Mouse (Mus musculus) central nervous system, embryonic 14 days (tissue): ENCODE results near the gene Mfng. TPM values are rescaled to one million over a fixed set of nuclear protein-coding genes. Genes with fewer than 3 reads are reported as not detected.

ENCODE experiments used
- polyA plus RNA-seq: library from polyadenylated mRNA; depleted of rRNA; stranded (reverse); fragments of >200 nt; gene quantifications from 2 replicates; pipeline ENCODE4 v1.2.3, GENCODE M21; 2012; rRNA removed

The Mfng gene
- 41.0 and 71.7 TPM in 2 replicates for polyA plus RNA-seq

DNA sequence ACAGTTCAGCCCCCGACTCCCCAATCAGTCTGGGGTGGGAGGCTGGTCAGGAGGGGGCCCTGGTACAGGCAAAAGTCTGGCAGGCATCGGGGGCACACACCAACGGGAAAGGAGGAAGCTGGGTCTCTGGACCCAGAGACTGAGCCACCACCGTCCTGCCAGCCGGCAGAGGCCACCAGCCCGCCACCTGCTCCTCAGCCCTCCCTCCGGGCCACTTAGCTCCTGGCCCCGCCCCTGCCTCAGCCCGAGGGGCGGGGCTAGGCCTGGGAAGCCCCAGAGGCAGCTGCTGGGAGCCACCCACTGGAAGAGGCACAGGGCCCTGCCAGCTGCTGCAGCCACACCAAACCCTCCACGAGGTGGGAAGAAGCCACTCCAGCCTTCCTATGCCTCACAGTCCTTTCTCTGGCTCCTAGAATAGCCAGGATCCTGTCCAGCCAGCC is at the start of gene Mfng:
Mfng (minus strand) TSS at position 186 of the 440 bp plus-strand sequence.

DNA sequence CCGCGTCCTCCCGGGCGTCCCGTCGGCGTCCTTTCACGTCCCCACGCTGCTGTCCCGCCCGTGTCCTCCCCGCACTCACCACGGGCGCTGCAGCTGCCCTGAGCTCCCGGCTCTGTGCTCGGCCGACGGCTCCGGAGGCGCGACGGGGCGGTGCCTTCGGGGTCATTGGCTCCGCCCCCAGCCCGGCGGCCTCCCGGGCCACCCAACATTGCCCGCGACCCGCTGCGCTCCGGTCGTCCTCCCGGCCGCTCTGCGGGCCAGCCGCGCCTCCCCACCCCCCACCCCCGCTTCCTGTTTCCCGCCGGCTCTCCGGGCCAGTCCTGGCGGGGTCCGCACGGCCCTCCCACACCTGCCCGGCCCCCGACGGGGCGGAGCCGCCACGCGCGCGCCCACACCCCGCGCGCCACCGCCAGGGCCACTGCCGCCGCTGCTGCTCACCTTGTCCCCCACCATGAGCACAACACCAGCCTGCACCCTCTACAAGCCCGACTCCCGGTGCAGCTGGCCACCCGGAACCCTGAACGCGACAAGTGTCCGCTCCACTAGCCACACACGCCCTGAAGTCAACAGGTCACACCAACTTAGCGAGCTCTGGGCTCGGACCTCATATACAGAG is 29.6 kb upstream of the Mfng start, which contains the start of gene Card10:
Card10 (minus strand) TSS at position 267 of the 616 bp plus-strand sequence.

DNA sequence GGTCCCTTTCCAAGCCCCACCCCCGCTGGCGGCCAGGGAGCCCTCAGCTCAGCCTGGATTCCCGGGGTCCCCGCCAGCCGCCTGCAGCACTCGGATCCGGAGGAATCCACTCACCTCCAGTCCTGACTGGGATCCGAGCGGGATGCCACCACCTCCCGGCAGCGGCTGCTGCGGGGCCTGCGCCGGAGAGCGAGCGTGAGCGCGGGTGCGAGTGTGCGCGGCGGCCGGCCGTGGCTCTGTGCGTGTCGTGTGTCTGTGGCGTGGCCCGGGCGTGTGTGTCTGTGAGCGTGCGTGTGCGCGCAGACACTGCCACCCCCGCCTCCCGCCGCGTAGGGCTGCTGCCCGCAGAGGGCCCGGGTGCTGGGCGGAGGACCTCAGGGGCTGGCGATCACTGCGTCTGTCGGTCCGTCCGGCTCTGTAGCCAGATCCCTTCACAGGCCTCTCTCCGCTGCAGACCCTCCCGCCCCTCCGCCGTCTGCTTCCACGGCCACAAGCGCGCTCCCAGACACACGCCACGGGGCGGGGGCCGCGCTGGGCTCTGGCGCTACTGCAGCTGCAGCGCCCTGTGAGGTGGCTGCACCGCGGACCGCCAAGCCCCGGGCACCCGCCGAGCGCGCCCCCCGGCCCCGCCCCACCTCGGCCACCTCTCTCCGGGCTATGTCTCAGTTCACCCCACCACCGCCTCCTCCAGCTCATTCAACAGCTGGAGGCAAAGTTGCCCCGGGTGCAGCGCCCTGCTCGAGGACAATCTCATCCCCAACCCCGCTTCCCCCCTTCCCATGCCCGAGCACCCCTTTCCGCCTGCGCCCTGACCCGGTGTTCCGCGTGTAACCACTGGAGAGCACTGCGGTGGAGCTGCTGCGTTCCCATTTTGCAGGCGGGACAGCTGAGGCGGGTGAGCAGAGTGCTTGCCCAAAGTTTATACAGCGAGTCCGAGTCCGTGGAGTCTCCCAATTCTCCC is 54.7 kb downstream of the Mfng start, which contains the start of gene Elfn2:
Elfn2 (minus strand) TSS at position 482 of the 961 bp plus-strand sequence.

Other genes with a start within 250 kb of the Mfng start
- 13.6 and 27.7 TPM in 2 replicates for gene C1qtnf6, start 242.1 kb downstream of the Mfng start, polyA plus RNA-seq
- 1.4 and 3.2 TPM in 2 replicates for gene Sstr3, start 228.8 kb downstream of the Mfng start, polyA plus RNA-seq
- gene Rac2, start 200.7 kb downstream of the Mfng start, polyA plus RNA-seq: 11.1 and 11.7 TPM in 2 replicates
- gene Cyth4, start 176.4 kb downstream of the Mfng start, polyA plus RNA-seq: 6.1 and 6.3 TPM in 2 replicates
- 12.1 and 12.6 TPM in 2 replicates for gene Elfn2, start 54.7 kb downstream of the Mfng start, polyA plus RNA-seq
- 3.8 and 5.4 TPM in 2 replicates for gene Card10, start 29.6 kb upstream of the Mfng start, polyA plus RNA-seq
- gene Cdc42ep1, start 69.1 kb upstream of the Mfng start, polyA plus RNA-seq: 9.1 and 13.2 TPM in 2 replicates
- gene Lgals2, start 82.1 kb upstream of the Mfng start, polyA plus RNA-seq: 0.10 and 0.29 TPM in 2 replicates
- 65.7 and 68.2 TPM in 2 replicates for gene Gga1, start 103.7 kb upstream of the Mfng start, polyA plus RNA-seq
- gene Gm49510, start 126.2 kb upstream of the Mfng start, polyA plus RNA-seq: 0.02 and 0.03 TPM in 2 replicates
- 13.7 and 27.6 TPM in 2 replicates for gene Sh3bp1, start 126.3 kb upstream of the Mfng start, polyA plus RNA-seq
- 87.9 and 100 TPM in 2 replicates for gene Pdxp, start 140.4 kb upstream of the Mfng start, polyA plus RNA-seq
- gene Lgals1, start 153.2 kb upstream of the Mfng start, polyA plus RNA-seq: 226 and 578 TPM in 2 replicates
- 41.2 and 43.8 TPM in 2 replicates for gene Nol12, start 161.5 kb upstream of the Mfng start, polyA plus RNA-seq
- 48.5 and 58.0 TPM in 2 replicates for gene Triobp, start 174.2 kb upstream of the Mfng start, polyA plus RNA-seq